Mouse (Mus musculus) G1E (cell line): ENCODE results near the gene Plch2. TPM values are rescaled to one million over a fixed set of nuclear protein-coding genes. Genes with fewer than 3 reads are reported as not detected.

ENCODE experiments used
- ATAC-seq: 2 replicates; pipeline ENCODE4 v1.8.0; 2016; ENCODE audit warnings: mild to moderate bottlenecking; ENCODE audit not compliant: insufficient number of reproducible peaks, poor library complexity, low FRiP score, severe bottlenecking; ENCODE audit errors: extremely low read depth
- DNase-seq: peaks from one replicate; pipeline ENCODE4 v3.0.0; 2012; ENCODE audit warnings: low spot score
- H3K27me3 ChIP-seq: 2 replicates; pipeline ENCODE4 v1.6.1; 2012; ENCODE audit warnings: mild to moderate bottlenecking, low read length, inconsistent platforms; ENCODE audit not compliant: insufficient read depth
- H3K36me3 ChIP-seq: replicated peaks from 2 replicates; pipeline ENCODE3; 2012; ENCODE audit warnings: mild to moderate bottlenecking, inconsistent platforms
- H3K4me1 ChIP-seq: 2 replicates; pipeline ENCODE4 v1.6.1; 2012; ENCODE audit warnings: low read depth, low read length, inconsistent platforms, mixed read lengths; ENCODE audit not compliant: insufficient read depth
- H3K4me3 ChIP-seq: 2 replicates; pipeline ENCODE4 v1.5.1; 2012; ENCODE audit warnings: low read depth, mild to moderate bottlenecking, inconsistent platforms, low read length, moderate library complexity, mixed read lengths
- H3K9me3 ChIP-seq: replicated peaks from 2 replicates; pipeline ENCODE4 v1.6.1; 2012; ENCODE audit warnings: inconsistent platforms
- CTCF ChIP-seq: IDR thresholded peaks from 2 replicates; pipeline ENCODE4 v1.5.1; 2012; ENCODE audit warnings: low read depth, low read length, inconsistent platforms, mixed read lengths
- GATA1 ChIP-seq: IDR thresholded peaks from 2 replicates; pipeline ENCODE4 v1.6.1; 2012; ENCODE audit warnings: borderline replicate concordance, low read length, inconsistent platforms, mixed read lengths
- GATA2 ChIP-seq: IDR thresholded peaks from 2 replicates; pipeline ENCODE4 v1.6.1; 2012; ENCODE audit warnings: low read depth, low read length, inconsistent platforms, borderline replicate concordance
- POLR2AphosphoS5 ChIP-seq: IDR thresholded peaks from 2 replicates; pipeline ENCODE4 v1.6.1; 2012; ENCODE audit warnings: low read depth, low read length, inconsistent platforms; ENCODE audit not compliant: insufficient replicate concordance
- TAL1 ChIP-seq: conservative IDR thresholded peaks from 2 replicates; pipeline ENCODE4 v1.6.1; 2012; ENCODE audit warnings: low read depth, low read length, inconsistent platforms, mixed read lengths
- polyA plus RNA-seq: library from polyadenylated mRNA; stranded (reverse); fragments of >175 nt; gene quantifications from 2 replicates; pipeline ENCODE4 v1.2.3, GENCODE M21; 2012
- total RNA-seq, 2 experiments: library from RNA; stranded (forward) in 1 of 2; stranded (reverse) in 1 of 2; fragments of 200-1000 nt in 1 of 2; fragments of >200 nt in 1 of 2; fragmentation: Nextera tagmentation in 1 of 2; gene quantifications; 2 replicates each; pipeline ENCODE4 v1.2.3; 2014 to 2017

The Plch2 gene
- total and polyA plus RNA-seq, 3 experiments, result 0.22 to 1.5 (median 0.61) TPM

GRCm38 (mm10) chr4:155043289-155043625 lies 13.3 kb downstream of the Plch2 start:
- DNase-seq (no peak), ATAC-seq (no peak)
- Histone ChIP-seq H3K36me3 (no peaks in the 10 kb centered on the region), H3K27me3 (peaks cover 2% of the 10 kb centered on the region; the same call in 1 of the 2 replicates), H3K9me3 (no peaks in the 10 kb centered on the region), H3K4me3 (no peak overlapping the region), H3K4me1 (no peaks in the 10 kb centered on the region)
- TF ChIP-seq GATA1 (no peak), GATA2 (no peak), TAL1 (no peak), POLR2AphosphoS5 (no peak), CTCF (no peak)

- no peak for TF ChIP-seq GATA2
- TF ChIP-seq GATA1, result no peak
- no peak for TF ChIP-seq TAL1
- TF ChIP-seq CTCF, result no peak
- no peak for TF ChIP-seq POLR2AphosphoS5
- DNase-seq (no peak), ATAC-seq (no peak)
- no peaks in the 10 kb centered on the region for H3K36me3 ChIP-seq
- peaks cover 2% of the 10 kb centered on the region; the same call in 1 of the 2 replicates for H3K27me3 ChIP-seq
- H3K4me3 ChIP-seq, result no peak overlapping the region
- no peaks in the 10 kb centered on the region for H3K9me3 ChIP-seq
- no peaks in the 10 kb centered on the region for H3K4me1 ChIP-seq
Observed at GRCm38 (mm10) chr4:155042606-155043288, 13.8 kb downstream of the Plch2 start.

GRCm38 (mm10) chr4:155040696-155041095 lies 15.9 kb downstream of the Plch2 start:
- no peaks in the 10 kb centered on the region for H3K36me3 ChIP-seq
- H3K27me3 ChIP-seq, result peaks cover 13% of the 10 kb centered on the region
- TF ChIP-seq TAL1, result no peak
- no peak for TF ChIP-seq CTCF
- TF ChIP-seq GATA2, result no peak
- no peak for TF ChIP-seq POLR2AphosphoS5
- TF ChIP-seq GATA1, result no peak
- ATAC-seq, result no peak
- no peak overlapping the region for H3K4me3 ChIP-seq
- DNase-seq, result no peak
- H3K9me3 ChIP-seq, result no peaks in the 10 kb centered on the region
- H3K4me1 ChIP-seq, result no peaks in the 10 kb centered on the region

- Histone ChIP-seq H3K4me1 (no peaks in the 10 kb centered on the region), H3K36me3 (no peaks in the 10 kb centered on the region), H3K9me3 (no peaks in the 10 kb centered on the region), H3K4me3 (no peak overlapping the region), H3K27me3 (peaks cover 13% of the 10 kb centered on the region)
- TF ChIP-seq GATA1 (no peak), POLR2AphosphoS5 (no peak), CTCF (no peak), TAL1 (no peak)
- DNase-seq, result no peak
- no peak for ATAC-seq
Observed at GRCm38 (mm10) chr4:155040197-155040596, 16.4 kb downstream of the Plch2 start.

GRCm38 (mm10) chr4:155034787-155035186 lies 21.8 kb downstream of the Plch2 start:
- no peaks in the 10 kb centered on the region for H3K36me3 ChIP-seq
- TF ChIP-seq CTCF (no peak), GATA2 (no peak), GATA1 (no peak), TAL1 (no peak), POLR2AphosphoS5 (no peak)
- ATAC-seq, result no peak
- peaks cover 37% of the 10 kb centered on the region for H3K27me3 ChIP-seq
- no peak for DNase-seq
- no peak overlapping the region for H3K4me3 ChIP-seq
- H3K4me1 ChIP-seq, result no peaks in the 10 kb centered on the region
- H3K9me3 ChIP-seq, result no peaks in the 10 kb centered on the region

- TF ChIP-seq CTCF (no peak), GATA2 (no peak), GATA1 (no peak), POLR2AphosphoS5 (no peak), TAL1 (no peak)
- DNase-seq (no peak), ATAC-seq (no peak)
- no peaks in the 10 kb centered on the region for H3K4me1 ChIP-seq
- H3K36me3 ChIP-seq, result no peaks in the 10 kb centered on the region
- H3K9me3 ChIP-seq, result no peaks in the 10 kb centered on the region
- peaks cover 39% of the 10 kb centered on the region for H3K27me3 ChIP-seq
- no peak overlapping the region for H3K4me3 ChIP-seq
Observed at GRCm38 (mm10) chr4:155034202-155034601, 22.4 kb downstream of the Plch2 start.
